Mouse (Mus musculus): ENCODE measurements around the gene Gm20388. TPM values are rescaled to one million over a fixed set of nuclear protein-coding genes. Genes with fewer than 3 reads are reported as not detected.

Gene Gm20388
- polyA plus RNA-seq, 1 experiment from 2014 or later = 5.3 TPM

- Histone ChIP-seq H3K36me3 (ENCODE audit: control insufficient read depth, insufficient read depth, low read length) (no peaks in the 10 kb centered on the region), H3K27me3 (replicated peaks; ENCODE audit: control insufficient read depth, insufficient read depth, low read length) (no peaks in the 10 kb centered on the region), H3K4me1 (replicated peaks; ENCODE audit: control insufficient read depth, insufficient read depth, low read length) (no peaks in the 10 kb centered on the region), H3K4me3 (ENCODE audit: low read depth, low read length) (no peak overlapping the region), H3K9ac (ENCODE audit: low read depth, low read length) (no peak overlapping the region), H3K27ac (ENCODE audit: low read depth, low read length) (no peak overlapping the region), H3K4me2 (no peak overlapping the region), H3K9me3 (ENCODE audit: control insufficient read depth, low read length) (no peaks in the 10 kb centered on the region)
- DNase-seq (ENCODE audit: low spot score) (no peak), ATAC-seq (replicated peaks; ENCODE audit: low FRiP score) (no peak)
- 81% methylated on average over 11 of the region's 11 CpGs for WGBS
Measured at GRCm38 (mm10) chr8:123661515-123661914, 3750.9 kb downstream of the Gm20388 start.

GRCm38 (mm10) chr8:123665580-123665979 lies 3754.9 kb downstream of the Gm20388 start:
- H3K9me3 ChIP-seq (ENCODE audit: control insufficient read depth, low read length) = no peaks in the 10 kb centered on the region
- H3K9ac ChIP-seq (ENCODE audit: low read depth, low read length) = no peak overlapping the region
- H3K4me3 ChIP-seq (ENCODE audit: low read depth, low read length) = no peak overlapping the region
- no peaks in the 10 kb centered on the region for H3K36me3 ChIP-seq (ENCODE audit: control insufficient read depth, insufficient read depth, low read length)
- 0 out of 2 replicates have a peak, but pooled peaks cover 2% of the 10 kb centered on the region for H3K4me1 ChIP-seq (replicated peaks; ENCODE audit: control insufficient read depth, insufficient read depth, low read length)
- no peaks in the 10 kb centered on the region for H3K27me3 ChIP-seq (replicated peaks; ENCODE audit: control insufficient read depth, insufficient read depth, low read length)
- ATAC-seq (replicated peaks; ENCODE audit: low FRiP score) (no peak), DNase-seq (ENCODE audit: low spot score) (no peak)
- no peak overlapping the region for H3K27ac ChIP-seq (ENCODE audit: low read depth, low read length)
- no peak overlapping the region for H3K4me2 ChIP-seq
- WGBS = 73% methylated on average over 6 of the region's 6 CpGs

GRCm38 (mm10) chr8:123666832-123667231 lies 3756.2 kb downstream of the Gm20388 start:
- WGBS = 67% methylated on average over 1 of the region's 1 CpGs

GRCm38 (mm10) chr8:123668681-123669080 lies 3758.0 kb downstream of the Gm20388 start:
- DNase-seq (ENCODE audit: low spot score) (no peak), ATAC-seq (replicated peaks; ENCODE audit: low FRiP score) (no peak)
- 36% methylated on average over 4 of the region's 4 CpGs for WGBS

More at GRCm38 (mm10) chr8:123666832-123667231, 3756.2 kb downstream of the Gm20388 start:
- H3K9ac ChIP-seq (ENCODE audit: low read depth, low read length) = no peak overlapping the region
- H3K4me3 ChIP-seq (ENCODE audit: low read depth, low read length) = no peak overlapping the region
- ATAC-seq (replicated peaks; ENCODE audit: low FRiP score) (no peak; the same call in 1 of the 2 replicates), DNase-seq (ENCODE audit: low spot score) (no peak)
- H3K36me3 ChIP-seq (ENCODE audit: control insufficient read depth, insufficient read depth, low read length) = no peaks in the 10 kb centered on the region
- 0 out of 2 replicates have a peak, but pooled peaks cover 2% of the 10 kb centered on the region for H3K4me1 ChIP-seq (replicated peaks; ENCODE audit: control insufficient read depth, insufficient read depth, low read length)
- H3K27ac ChIP-seq (ENCODE audit: low read depth, low read length) = no peak overlapping the region
- H3K4me2 ChIP-seq = no peak overlapping the region
- no peaks in the 10 kb centered on the region for H3K27me3 ChIP-seq (replicated peaks; ENCODE audit: control insufficient read depth, insufficient read depth, low read length)
- H3K9me3 ChIP-seq (ENCODE audit: control insufficient read depth, low read length) = no peaks in the 10 kb centered on the region

GRCm38 (mm10) chr8:123670766-123671165 lies 3760.1 kb downstream of the Gm20388 start:
- H3K4me1 ChIP-seq (replicated peaks; ENCODE audit: control insufficient read depth, insufficient read depth, low read length) = peaks cover 2% of the 10 kb centered on the region; the same call in 1 of the 2 replicates
- no peak overlapping the region for H3K9ac ChIP-seq (ENCODE audit: low read depth, low read length)
- no peak overlapping the region for H3K4me2 ChIP-seq
- no peak for DNase-seq (ENCODE audit: low spot score)
- no peaks in the 10 kb centered on the region for H3K9me3 ChIP-seq (ENCODE audit: control insufficient read depth, low read length)
- no peaks in the 10 kb centered on the region for H3K27me3 ChIP-seq (replicated peaks; ENCODE audit: control insufficient read depth, insufficient read depth, low read length)
- ATAC-seq (replicated peaks; ENCODE audit: low FRiP score) = no peak
- 64% methylated on average over 7 of the region's 7 CpGs for WGBS
- no peak overlapping the region for H3K4me3 ChIP-seq (ENCODE audit: low read depth, low read length)
- no peaks in the 10 kb centered on the region for H3K36me3 ChIP-seq (ENCODE audit: control insufficient read depth, insufficient read depth, low read length)
- H3K27ac ChIP-seq (ENCODE audit: low read depth, low read length) = no peak overlapping the region

More at GRCm38 (mm10) chr8:123668681-123669080, 3758.0 kb downstream of the Gm20388 start:
- Histone ChIP-seq H3K9me3 (ENCODE audit: control insufficient read depth, low read length) (no peaks in the 10 kb centered on the region), H3K27ac (ENCODE audit: low read depth, low read length) (no peak overlapping the region), H3K27me3 (replicated peaks; ENCODE audit: control insufficient read depth, insufficient read depth, low read length) (no peaks in the 10 kb centered on the region), H3K4me1 (replicated peaks; ENCODE audit: control insufficient read depth, insufficient read depth, low read length) (0 out of 2 replicates have a peak, but pooled peaks cover 2% of the 10 kb centered on the region), H3K4me3 (ENCODE audit: low read depth, low read length) (no peak overlapping the region), H3K9ac (ENCODE audit: low read depth, low read length) (no peak overlapping the region), H3K36me3 (ENCODE audit: control insufficient read depth, insufficient read depth, low read length) (no peaks in the 10 kb centered on the region), H3K4me2 (no peak overlapping the region)

- no peak overlapping the region for H3K4me2 ChIP-seq
- no peaks in the 10 kb centered on the region for H3K27me3 ChIP-seq (replicated peaks; ENCODE audit: control insufficient read depth, insufficient read depth, low read length)
- H3K36me3 ChIP-seq (ENCODE audit: control insufficient read depth, insufficient read depth, low read length) = no peaks in the 10 kb centered on the region
- peaks cover 2% of the 10 kb centered on the region; the same call in 1 of the 2 replicates for H3K4me1 ChIP-seq (replicated peaks; ENCODE audit: control insufficient read depth, insufficient read depth, low read length)
- no peak overlapping the region for H3K27ac ChIP-seq (ENCODE audit: low read depth, low read length)
- no peak overlapping the region for H3K4me3 ChIP-seq (ENCODE audit: low read depth, low read length)
- H3K9ac ChIP-seq (ENCODE audit: low read depth, low read length) = no peak overlapping the region
- H3K9me3 ChIP-seq (ENCODE audit: control insufficient read depth, low read length) = no peaks in the 10 kb centered on the region
- DNase-seq (ENCODE audit: low spot score) = no peak
- 68% methylated on average over 7 of the region's 7 CpGs for WGBS
- no peak for ATAC-seq (replicated peaks; ENCODE audit: low FRiP score)
Measured at GRCm38 (mm10) chr8:123671454-123671853, 3760.8 kb downstream of the Gm20388 start.

- H3K4me3 ChIP-seq (ENCODE audit: low read depth, low read length) = no peak overlapping the region
- no peaks in the 10 kb centered on the region for H3K9me3 ChIP-seq (ENCODE audit: control insufficient read depth, low read length)
- ATAC-seq (replicated peaks; ENCODE audit: low FRiP score) (no peak), DNase-seq (ENCODE audit: low spot score) (no peak)
- 47% methylated on average over 6 of the region's 6 CpGs for WGBS
- H3K9ac ChIP-seq (ENCODE audit: low read depth, low read length) = no peak overlapping the region
- H3K27me3 ChIP-seq (replicated peaks; ENCODE audit: control insufficient read depth, insufficient read depth, low read length) = no peaks in the 10 kb centered on the region
- no peak overlapping the region for H3K4me2 ChIP-seq
- H3K27ac ChIP-seq (ENCODE audit: low read depth, low read length) = no peak overlapping the region
- peaks cover 2% of the 10 kb centered on the region; the same call in 1 of the 2 replicates for H3K4me1 ChIP-seq (replicated peaks; ENCODE audit: control insufficient read depth, insufficient read depth, low read length)
- no peaks in the 10 kb centered on the region for H3K36me3 ChIP-seq (ENCODE audit: control insufficient read depth, insufficient read depth, low read length)
Measured at GRCm38 (mm10) chr8:123672648-123673047, 3762.0 kb downstream of the Gm20388 start.

GRCm38 (mm10) chr8:123675611-123676010 lies 3765.0 kb downstream of the Gm20388 start:
- Histone ChIP-seq H3K36me3 (ENCODE audit: control insufficient read depth, insufficient read depth, low read length) (no peaks in the 10 kb centered on the region), H3K9ac (ENCODE audit: low read depth, low read length) (no peak overlapping the region), H3K27ac (ENCODE audit: low read depth, low read length) (no peak overlapping the region), H3K4me2 (no peak overlapping the region), H3K9me3 (ENCODE audit: control insufficient read depth, low read length) (no peaks in the 10 kb centered on the region), H3K27me3 (replicated peaks; ENCODE audit: control insufficient read depth, insufficient read depth, low read length) (no peaks in the 10 kb centered on the region), H3K4me3 (ENCODE audit: low read depth, low read length) (no peak overlapping the region), H3K4me1 (replicated peaks; ENCODE audit: control insufficient read depth, insufficient read depth, low read length) (no peaks in the 10 kb centered on the region; the same call in 1 of the 2 replicates)
- DNase-seq (ENCODE audit: low spot score) (no peak), ATAC-seq (replicated peaks; ENCODE audit: low FRiP score) (no peak)
- 35% methylated on average over 5 of the region's 5 CpGs for WGBS

GRCm38 (mm10) chr8:123678390-123678789 lies 3767.7 kb downstream of the Gm20388 start:
- Histone ChIP-seq H3K4me2 (no peak overlapping the region), H3K9me3 (ENCODE audit: control insufficient read depth, low read length) (no peaks in the 10 kb centered on the region), H3K27me3 (replicated peaks; ENCODE audit: control insufficient read depth, insufficient read depth, low read length) (no peaks in the 10 kb centered on the region), H3K4me1 (replicated peaks; ENCODE audit: control insufficient read depth, insufficient read depth, low read length) (no peaks in the 10 kb centered on the region; the same call in 1 of the 2 replicates), H3K9ac (ENCODE audit: low read depth, low read length) (no peak overlapping the region), H3K4me3 (ENCODE audit: low read depth, low read length) (no peak overlapping the region), H3K36me3 (ENCODE audit: control insufficient read depth, insufficient read depth, low read length) (no peaks in the 10 kb centered on the region), H3K27ac (ENCODE audit: low read depth, low read length) (no peak overlapping the region)
- ATAC-seq (replicated peaks; ENCODE audit: low FRiP score) (no peak), DNase-seq (ENCODE audit: low spot score) (no peak)
- WGBS = 84% methylated on average over 4 of the region's 4 CpGs
